Mouse (Mus musculus): ENCODE measurements around the gene Ubac1. TPM values are rescaled to one million over a fixed set of nuclear protein-coding genes. Genes with fewer than 3 reads are reported as not detected.
A peak's percentile ranks its signal among the peaks of the same experiment; 100 is the strongest.

Ubac1 gene
- polyA plus RNA-seq, 1 experiment: 128 TPM

GRCm38 (mm10) chr2:25983159-25983907 lies 38.2 kb downstream of the Ubac1 start, which contains the start of gene Camsap1:
Camsap1 (minus strand) TSS chr2:25983282.
- H3K79me2 ChIP-seq (ENCODE audit: control insufficient read depth, insufficient read depth): peaks cover 43% of the 10 kb centered on the region
- H3K27me3 ChIP-seq (ENCODE audit: control insufficient read depth, insufficient read depth, insufficient read length): no peaks in the 10 kb centered on the region
- peak within 1 kb of the TSS; percentile 70 for H3K4me3 ChIP-seq
- TF ChIP-seq POLR2A (IDR thresholded peaks at IDR 0.05; ENCODE audit: insufficient read length, low read depth) (peak; percentile 92), MYOG (IDR thresholded peaks at IDR 0.05; ENCODE audit: control insufficient read depth in 1 of 3, insufficient read depth in 1 of 3, insufficient read length in 2 of 3, low read depth in 2 of 3) (no peak), TCF12 (IDR thresholded peaks at IDR 0.05; ENCODE audit: insufficient read depth, poor library complexity, severe bottlenecking) (no peak), MYOD1 (IDR thresholded peaks at IDR 0.05; ENCODE audit: control insufficient read depth in 1 of 3, insufficient read length in 2 of 3, low read depth in 2 of 3) (peak in 1 of 3 experiments; percentile 74), POLR2AphosphoS2 (IDR thresholded peaks at IDR 0.05; ENCODE audit: insufficient read length, low read depth) (peak; percentile 92)
- peak within 1 kb of the TSS; percentile 48 for H3ac ChIP-seq (ENCODE audit: control insufficient read depth, insufficient read length)
- peak within 1 kb of the TSS; percentile 91 for H3K4me2 ChIP-seq (ENCODE audit: low read depth)
- H3K36me3 ChIP-seq (ENCODE audit: control insufficient read depth, insufficient read depth): no peaks in the 10 kb centered on the region

GRCm38 (mm10) chr2:25982426-25983091 lies 39.0 kb downstream of the Ubac1 start:
- H3K27me3 ChIP-seq (ENCODE audit: control insufficient read depth, insufficient read depth, insufficient read length): no peaks in the 10 kb centered on the region
- TF ChIP-seq CEBPB (IDR thresholded peaks at IDR 0.05; ENCODE audit: insufficient read depth, poor library complexity, severe bottlenecking) (no peak), USF1 (IDR thresholded peaks at IDR 0.05; ENCODE audit: low read depth) (no peak), TCF12 (IDR thresholded peaks at IDR 0.05; ENCODE audit: insufficient read depth, poor library complexity, severe bottlenecking) (no peak)
- H3ac ChIP-seq (ENCODE audit: control insufficient read depth, insufficient read length): peak overlapping the region; percentile 48
- peak overlapping the region; percentile 90 for H3K4me2 ChIP-seq (ENCODE audit: low read depth)
- H3K79me2 ChIP-seq (ENCODE audit: control insufficient read depth, insufficient read depth): peaks cover 51% of the 10 kb centered on the region
- no peaks in the 10 kb centered on the region for H3K36me3 ChIP-seq (ENCODE audit: control insufficient read depth, insufficient read depth)
- peak overlapping the region; percentile 70 for H3K4me3 ChIP-seq

- Histone ChIP-seq H3K79me2 (ENCODE audit: control insufficient read depth, insufficient read depth) (peaks cover 56% of the 10 kb centered on the region), H3K36me3 (ENCODE audit: control insufficient read depth, insufficient read depth) (no peaks in the 10 kb centered on the region), H3ac (ENCODE audit: control insufficient read depth, insufficient read length) (peak overlapping the region; percentile 48), H3K4me2 (ENCODE audit: low read depth) (peak overlapping the region; percentile 90), H3K4me3 (peak overlapping the region; percentile 70), H3K27me3 (ENCODE audit: control insufficient read depth, insufficient read depth, insufficient read length) (no peaks in the 10 kb centered on the region)
- TF ChIP-seq MYOD1 (IDR thresholded peaks at IDR 0.05; ENCODE audit: control insufficient read depth in 1 of 3, insufficient read length in 2 of 3, low read depth in 2 of 3) (no peak), CEBPB (IDR thresholded peaks at IDR 0.05; ENCODE audit: insufficient read depth, poor library complexity, severe bottlenecking) (no peak), TCF3 (IDR thresholded peaks at IDR 0.05; ENCODE audit: insufficient read length, low read depth) (no peak), POLR2A (IDR thresholded peaks at IDR 0.05; ENCODE audit: insufficient read length, low read depth) (no peak), SRF (IDR thresholded peaks at IDR 0.05; ENCODE audit: control insufficient read depth, insufficient read length, low read depth) (no peak)
These were observed 39.5 kb downstream of the Ubac1 start for GRCm38 (mm10) chr2:25982052-25982425.

- Histone ChIP-seq H3K4me2 (ENCODE audit: low read depth) (no peak overlapping the region), H3ac (ENCODE audit: control insufficient read depth, insufficient read length) (no peak overlapping the region), H3K36me3 (ENCODE audit: control insufficient read depth, insufficient read depth) (no peaks in the 10 kb centered on the region), H3K4me3 (no peak overlapping the region), H3K27me3 (ENCODE audit: control insufficient read depth, insufficient read depth, insufficient read length) (no peaks in the 10 kb centered on the region), H3K79me2 (ENCODE audit: control insufficient read depth, insufficient read depth) (peaks cover 86% of the 10 kb centered on the region)
- TF ChIP-seq POLR2A (IDR thresholded peaks at IDR 0.05; ENCODE audit: insufficient read length, low read depth) (no peak), POLR2AphosphoS2 (IDR thresholded peaks at IDR 0.05; ENCODE audit: insufficient read length, low read depth) (no peak), MYOD1 (IDR thresholded peaks at IDR 0.05; ENCODE audit: control insufficient read depth in 1 of 3, insufficient read length in 2 of 3, low read depth in 2 of 3) (no peak), USF1 (IDR thresholded peaks at IDR 0.05; ENCODE audit: low read depth) (no peak), MYOG (IDR thresholded peaks at IDR 0.05; ENCODE audit: control insufficient read depth in 1 of 3, insufficient read depth in 1 of 3, insufficient read length in 2 of 3, low read depth in 2 of 3) (no peak)
These were observed 42.5 kb downstream of the Ubac1 start for GRCm38 (mm10) chr2:25978997-25979396.

GRCm38 (mm10) chr2:25977587-25978239 lies 43.8 kb downstream of the Ubac1 start:
- no peak overlapping the region for H3ac ChIP-seq (ENCODE audit: control insufficient read depth, insufficient read length)

More at GRCm38 (mm10) chr2:25977587-25978239, 43.8 kb downstream of the Ubac1 start:
- TF ChIP-seq USF1 (IDR thresholded peaks at IDR 0.05; ENCODE audit: low read depth): no peak
- no peak for TF ChIP-seq TCF12 (IDR thresholded peaks at IDR 0.05; ENCODE audit: insufficient read depth, poor library complexity, severe bottlenecking)
- TF ChIP-seq REST (IDR thresholded peaks at IDR 0.05; ENCODE audit: insufficient read depth, insufficient read length): no peak
- TF ChIP-seq MYOG (IDR thresholded peaks at IDR 0.05; ENCODE audit: control insufficient read depth in 1 of 3, insufficient read depth in 1 of 3, insufficient read length in 2 of 3, low read depth in 2 of 3): no peak
- TF ChIP-seq SRF (IDR thresholded peaks at IDR 0.05; ENCODE audit: control insufficient read depth, insufficient read length, low read depth): no peak
- no peak for TF ChIP-seq TCF3 (IDR thresholded peaks at IDR 0.05; ENCODE audit: insufficient read length, low read depth)
- no peak for TF ChIP-seq MYOD1 (IDR thresholded peaks at IDR 0.05; ENCODE audit: control insufficient read depth in 1 of 3, insufficient read length in 2 of 3, low read depth in 2 of 3)
- TF ChIP-seq E2F4 (IDR thresholded peaks at IDR 0.05; ENCODE audit: insufficient read depth): no peak
- TF ChIP-seq POLR2A (IDR thresholded peaks at IDR 0.05; ENCODE audit: insufficient read length, low read depth): no peak
- no peak for TF ChIP-seq POLR2AphosphoS2 (IDR thresholded peaks at IDR 0.05; ENCODE audit: insufficient read length, low read depth)
- TF ChIP-seq MAX (IDR thresholded peaks at IDR 0.05; ENCODE audit: low read depth): no peak
- no peak for TF ChIP-seq CEBPB (IDR thresholded peaks at IDR 0.05; ENCODE audit: insufficient read depth, poor library complexity, severe bottlenecking)
- no peak overlapping the region for H3K4me3 ChIP-seq
- no peaks in the 10 kb centered on the region for H3K27me3 ChIP-seq (ENCODE audit: control insufficient read depth, insufficient read depth, insufficient read length)
- H3K36me3 ChIP-seq (ENCODE audit: control insufficient read depth, insufficient read depth): no peaks in the 10 kb centered on the region
- H3K79me2 ChIP-seq (ENCODE audit: control insufficient read depth, insufficient read depth): peaks cover 93% of the 10 kb centered on the region
- H3K4me2 ChIP-seq (ENCODE audit: low read depth): no peak overlapping the region

Data from myocyte (in vitro differentiated cells).